Mouse (Mus musculus): ENCODE measurements around the gene Tcl1b2.
"Not testable (repeated sequence)": the region's sequence is repeated elsewhere in the genome, so short reads cannot be mapped to it uniquely, and the experiment has no call there.

DNA sequence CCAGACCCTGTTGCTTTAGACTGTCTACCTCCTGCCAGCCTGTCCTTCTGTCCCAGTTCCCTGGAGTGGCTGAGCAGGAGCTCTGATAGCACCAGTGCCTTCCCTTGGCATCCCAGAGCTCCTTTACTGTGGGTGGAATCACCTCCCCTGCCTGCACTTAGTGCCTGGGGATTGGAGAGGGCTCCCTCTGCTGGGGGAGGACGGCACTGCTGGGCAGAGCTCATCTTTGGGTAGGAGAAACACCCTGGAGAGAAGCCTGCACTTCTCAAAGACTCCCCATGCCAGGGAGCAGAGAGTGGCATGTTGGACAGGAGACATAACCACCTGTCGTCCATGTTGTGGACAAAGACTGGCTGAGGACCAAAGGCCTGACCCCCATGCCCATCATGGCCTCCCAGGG lies 28.5 kb downstream of the Tcl1b2 start:
- not testable (repeated sequence) for TF ChIP-seq TAL1, GATA1 (IDR thresholded peaks at IDR 0.05; ENCODE audit: low read length)
